Mouse (Mus musculus) neural tube, embryonic 14.5 days (tissue): Measurements from ENCODE around the gene Prss53. TPM values are rescaled to one million over a fixed set of nuclear protein-coding genes. Genes with fewer than 3 reads are reported as not detected.
"Not testable (repeated sequence)": the region's sequence is repeated elsewhere in the genome, so short reads cannot be mapped to it uniquely, and the experiment has no call there.

Experiments used
- ATAC-seq: fragments of 200-750 bp; cut with Nextera tagmentation; 2 replicates; pipeline ENCODE4 v1.8.0; 2017; ENCODE audit warnings: low read depth, mild to moderate bottlenecking, moderate TSS enrichment, moderate library complexity
- H3K27ac ChIP-seq: fragments of 300-500 bp; sonication (generic); 2 replicates; pipeline ENCODE4 v1.5.1; 2014; ENCODE audit warnings: low read depth, mild to moderate bottlenecking, control low read depth, low read length, moderate library complexity, mixed read lengths
- H3K27me3 ChIP-seq: fragments of 300-500 bp; sonication (generic); 2 replicates; pipeline ENCODE4 v1.6.1; 2014; ENCODE audit warnings: low read length; ENCODE audit not compliant: control insufficient read depth, insufficient read depth
- H3K36me3 ChIP-seq: fragments of 300-500 bp; sonication (generic); 2 replicates; pipeline ENCODE4 v1.6.1; 2014; ENCODE audit warnings: low read length, mixed read lengths; ENCODE audit not compliant: control insufficient read depth, insufficient read depth
- H3K4me1 ChIP-seq: fragments of 300-500 bp; sonication (generic); 2 replicates; pipeline ENCODE4 v1.6.1; 2014; ENCODE audit warnings: low read length; ENCODE audit not compliant: control insufficient read depth, insufficient read depth
- H3K4me2 ChIP-seq: fragments of 300-500 bp; sonication (generic); 2 replicates; pipeline ENCODE4 v1.6.1; 2014; ENCODE audit warnings: mild to moderate bottlenecking, low read depth, low read length, control low read depth
- H3K4me3 ChIP-seq: fragments of 300-500 bp; sonication (generic); 2 replicates; pipeline ENCODE4 v1.5.1; 2014; ENCODE audit warnings: low read depth, low read length, control low read depth, mixed read lengths
- H3K9ac ChIP-seq: fragments of 300-500 bp; sonication (generic); replicated peaks from 2 replicates; pipeline ENCODE4 v1.6.1; 2014; ENCODE audit warnings: low read depth, mild to moderate bottlenecking, control low read depth, low read length, mixed read lengths
- H3K9me3 ChIP-seq: fragments of 300-500 bp; sonication (generic); 2 replicates; pipeline ENCODE4 v1.6.1; 2016; ENCODE audit warnings: low read length; ENCODE audit not compliant: control insufficient read depth
- WGBS: fragments of 180-500 bp; shearing (Covaris S2); extraction: QIAGEN DNeasy Blood & Tissue Kit; methylation state at CpG from one replicate; pipeline ENCODE4 v1.1.7; 2014; 5-methylcytosine and 5-hydroxymethylcytosine counted together
- polyA plus RNA-seq: library from polyadenylated mRNA; unstranded; fragments of >200 nt; fragmentation: Nextera tagmentation; extraction: Ambion mirVana; gene quantifications from 2 replicates; pipeline ENCODE4 v1.2.1, GENCODE M21; 2014

Prss53 gene
- polyA plus RNA-seq, 1 experiment from 2014 or later: 0.37 TPM

DNA sequence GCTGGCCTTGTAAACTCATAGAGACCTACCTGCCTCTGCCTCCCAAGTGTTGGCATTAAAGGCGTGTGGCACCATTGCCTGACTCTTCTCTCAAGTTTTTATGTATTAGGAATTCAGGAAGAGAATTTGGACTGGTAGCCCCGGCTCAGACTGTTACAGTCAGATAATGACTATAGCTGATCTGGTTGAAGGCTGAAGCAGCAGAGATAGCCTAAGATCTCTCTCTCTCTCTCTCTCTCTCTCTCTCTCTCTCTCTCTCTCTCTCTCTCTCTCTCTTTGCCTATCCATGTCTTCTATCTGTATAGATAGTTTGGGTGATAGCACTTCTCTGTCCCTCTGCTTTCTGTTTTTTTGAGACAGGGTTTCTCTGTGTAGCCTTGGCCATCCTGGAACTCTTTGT lies 11.0 kb upstream of the Prss53 start:
- Histone ChIP-seq H3K27me3 (no peaks in the 10 kb centered on the region), H3K36me3 (peaks cover 6% of the 10 kb centered on the region; the same call in 1 of the 2 replicates), H3K9ac (no peak overlapping the region), H3K27ac (no peak overlapping the region), H3K9me3 (no peaks in the 10 kb centered on the region), H3K4me1 (0 out of 2 replicates have a peak, but pooled peaks cover 8% of the 10 kb centered on the region), H3K4me2 (no peak overlapping the region), H3K4me3 (no peak overlapping the region)
- WGBS: 93% methylated on average over 2 of the region's 2 CpGs
- no peak for ATAC-seq

DNA sequence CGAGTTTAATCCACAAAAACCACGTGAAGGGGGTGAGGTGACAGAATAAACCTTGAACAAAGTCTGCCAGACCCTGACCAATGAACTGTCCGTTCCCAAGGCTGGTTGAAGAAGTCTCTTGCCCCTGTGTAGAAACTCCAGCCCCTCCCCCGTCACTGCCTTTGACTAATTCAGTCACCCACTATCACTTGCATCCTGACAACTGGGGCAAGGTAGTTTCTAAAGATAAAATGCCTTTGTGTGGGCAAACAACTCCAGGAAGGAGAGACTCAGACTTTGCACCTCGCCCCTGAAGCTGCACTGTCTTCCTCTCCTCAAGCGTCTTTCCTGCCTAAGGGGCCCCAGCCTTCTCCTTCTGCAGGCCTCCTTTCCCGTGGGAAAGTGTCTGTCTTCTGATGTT lies 9.2 kb upstream of the Prss53 start:
- WGBS: 50% methylated on average over 7 of the region's 7 CpGs
- peaks cover 6% of the 10 kb centered on the region; the same call in 1 of the 2 replicates for H3K4me1 ChIP-seq
- H3K36me3 ChIP-seq: no peaks in the 10 kb centered on the region
- no peak for ATAC-seq
- no peak overlapping the region for H3K27ac ChIP-seq
- H3K27me3 ChIP-seq: no peaks in the 10 kb centered on the region
- H3K9me3 ChIP-seq: no peaks in the 10 kb centered on the region
- no peak overlapping the region for H3K4me3 ChIP-seq
- H3K9ac ChIP-seq: no peak overlapping the region
- H3K4me2 ChIP-seq: no peak overlapping the region

DNA sequence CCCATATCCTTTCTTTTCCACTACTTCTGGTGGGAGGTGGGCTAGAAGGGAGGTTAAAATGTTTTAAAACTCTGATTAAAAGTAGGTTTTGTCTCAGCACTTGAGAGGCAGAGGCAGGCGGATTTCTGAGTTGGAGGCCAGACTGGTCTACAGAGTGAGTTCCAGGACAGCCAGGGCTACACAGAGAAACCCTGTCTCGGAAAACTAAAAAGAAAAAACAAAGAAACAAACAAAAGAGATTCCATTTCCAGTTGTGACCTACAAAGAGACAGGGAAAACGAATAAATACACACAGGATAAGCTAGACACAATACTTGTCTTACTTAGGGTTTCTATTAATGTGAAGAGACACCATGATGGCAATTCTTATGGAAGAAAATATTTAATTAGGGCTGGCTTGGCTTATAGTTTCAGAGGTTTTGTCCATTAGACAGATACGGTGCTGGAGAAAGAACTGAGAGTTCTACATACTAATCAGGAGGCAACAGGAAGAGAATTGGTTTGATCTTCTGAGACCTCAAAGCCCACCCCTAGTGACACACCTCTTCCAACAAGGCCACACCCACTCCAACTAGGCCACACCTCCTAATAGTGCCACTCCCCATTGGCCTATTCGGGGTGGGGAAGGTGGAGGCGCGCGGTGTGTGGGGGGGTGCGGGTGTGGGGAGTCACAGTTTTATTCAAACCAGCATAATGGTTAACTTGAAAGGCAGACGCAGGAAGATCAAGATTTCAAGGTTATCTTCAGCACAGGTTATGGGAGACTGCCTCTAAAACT lies 7.6 kb upstream of the Prss53 start:
- Histone ChIP-seq H3K4me2 (no peak overlapping the region), H3K36me3 (no peaks in the 10 kb centered on the region), H3K4me1 (peaks cover 8% of the 10 kb centered on the region; the same call in 1 of the 2 replicates), H3K27ac (no peak overlapping the region), H3K9me3 (no peaks in the 10 kb centered on the region), H3K9ac (no peak overlapping the region), H3K4me3 (no peak overlapping the region), H3K27me3 (no peaks in the 10 kb centered on the region)
- no peak for ATAC-seq
- 40% methylated on average over 10 of the region's 10 CpGs for WGBS

DNA sequence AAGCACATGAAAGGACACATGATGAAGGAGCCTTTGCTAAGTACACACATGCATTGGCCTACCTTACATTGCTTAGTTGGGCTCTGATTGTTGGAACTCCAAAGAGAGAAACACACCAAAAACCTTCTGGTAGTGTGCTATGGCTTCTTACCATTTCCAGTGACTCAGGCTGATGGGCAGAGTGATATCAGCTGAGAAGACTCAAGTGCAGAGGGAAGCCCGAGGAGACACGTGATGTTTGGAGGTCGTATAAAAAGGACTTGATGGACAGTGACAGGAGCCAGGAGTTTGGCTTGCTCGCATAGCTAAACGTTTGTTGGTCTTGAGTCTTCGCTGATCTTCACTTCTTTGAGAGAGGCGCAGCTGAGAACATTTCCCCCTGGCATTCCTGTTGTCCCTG lies 6.8 kb upstream of the Prss53 start:
- Histone ChIP-seq H3K4me1 (peaks cover 8% of the 10 kb centered on the region; the same call in 1 of the 2 replicates), H3K4me2 (no peak overlapping the region), H3K27me3 (no peaks in the 10 kb centered on the region), H3K36me3 (peaks cover 3% of the 10 kb centered on the region; the same call in 1 of the 2 replicates), H3K4me3 (no peak overlapping the region), H3K9me3 (no peaks in the 10 kb centered on the region), H3K27ac (no peak overlapping the region), H3K9ac (no peak overlapping the region)
- ATAC-seq: no peak
- 90% methylated on average over 7 of the region's 7 CpGs for WGBS

DNA sequence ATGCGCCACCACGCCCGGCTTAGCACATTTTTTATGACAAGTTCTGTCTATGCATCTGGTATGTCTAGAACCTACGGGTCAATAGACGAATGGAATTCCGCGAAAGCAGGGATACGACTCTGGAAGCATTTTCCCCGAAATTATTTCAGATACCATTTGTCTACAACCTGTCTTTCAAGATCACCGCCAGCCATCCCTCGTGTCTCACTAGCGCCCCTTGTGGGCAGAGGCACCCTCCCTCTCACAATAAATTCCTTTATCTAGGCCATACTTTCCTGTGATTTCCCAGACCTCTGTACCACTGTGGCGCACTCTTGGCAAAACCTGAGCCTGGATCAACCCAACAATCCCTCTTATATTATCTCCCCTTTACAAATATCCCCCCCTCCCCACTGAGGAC lies 5.6 kb upstream of the Prss53 start:
- no peak overlapping the region for H3K27ac ChIP-seq
- H3K4me1 ChIP-seq: peaks cover 8% of the 10 kb centered on the region; the same call in 1 of the 2 replicates
- 63% methylated on average over 13 of the region's 13 CpGs for WGBS
- no peaks in the 10 kb centered on the region for H3K27me3 ChIP-seq
- no peak overlapping the region for H3K4me2 ChIP-seq
- H3K9ac ChIP-seq: no peak overlapping the region
- no peaks in the 10 kb centered on the region for H3K9me3 ChIP-seq
- no peak overlapping the region for H3K4me3 ChIP-seq
- peaks cover 4% of the 10 kb centered on the region; the same call in 1 of the 2 replicates for H3K36me3 ChIP-seq
- no peak for ATAC-seq

DNA sequence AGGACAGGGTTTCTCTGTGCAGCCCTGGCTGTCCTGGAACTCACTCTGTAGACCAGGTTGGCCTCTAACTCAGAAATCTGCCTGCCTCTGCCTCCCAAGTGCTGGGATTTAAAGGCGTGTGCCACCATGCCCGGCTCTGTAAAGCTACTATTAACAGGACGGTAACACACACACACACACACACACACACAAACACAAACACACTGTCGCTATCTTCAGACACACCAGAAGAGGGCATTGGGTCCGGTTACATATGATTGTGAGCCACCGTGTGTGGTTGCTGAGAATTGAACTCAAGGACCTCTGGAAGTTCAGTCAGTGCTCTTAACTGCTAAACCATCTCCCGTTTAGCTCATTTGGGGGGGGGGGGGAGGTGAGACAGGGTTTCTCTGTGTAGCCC lies 5.1 kb upstream of the Prss53 start:
- not testable (repeated sequence) for H3K9ac ChIP-seq, H3K4me2 ChIP-seq, H3K27me3 ChIP-seq, H3K36me3 ChIP-seq, H3K4me1 ChIP-seq, H3K27ac ChIP-seq, H3K9me3 ChIP-seq
- WGBS: 71% methylated on average over 7 of the region's 7 CpGs
- 0 out of 2 replicates have a peak, but pooled peaks have one; percentile 4 for ATAC-seq
- 0 out of 2 replicates have a peak overlapping the region, but pooled peaks have one; percentile 57 for H3K4me3 ChIP-seq

DNA sequence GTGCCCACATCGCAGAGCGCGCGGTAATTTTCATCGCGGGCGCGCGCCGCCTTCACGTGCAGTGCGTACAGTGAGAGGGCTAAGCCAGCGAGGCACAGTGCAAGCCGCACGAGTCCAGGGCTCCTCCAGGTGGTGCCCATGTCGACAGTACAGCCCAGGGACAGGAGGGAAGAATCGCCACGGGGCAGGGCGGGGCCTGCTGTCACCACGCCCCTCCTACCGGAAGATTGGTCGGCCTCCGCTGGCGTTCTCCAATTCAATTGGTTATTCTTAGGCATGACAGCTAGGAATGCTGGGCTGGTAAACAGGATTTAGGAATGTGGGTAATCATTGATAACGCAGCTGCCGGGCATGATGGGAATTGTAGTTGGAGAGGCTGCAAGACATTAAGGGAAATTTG lies 4.7 kb upstream of the Prss53 start, which contains the start of the genes Gm21974 and Vkorc1:
Gene Gm21974, minus strand, starts transcription at position 13 of the 400 bp plus-strand sequence.
Gene Vkorc1, minus strand, starts transcription at position 176 of the 400 bp plus-strand sequence.
- WGBS: 0% methylated on average over 26 of the region's 26 CpGs
- H3K4me3 ChIP-seq: peak within 1 kb of the TSS; percentile 57
- H3K27ac ChIP-seq: peak within 1 kb of the TSS; percentile 75
- ATAC-seq: peak; percentile 98
- peaks cover 8% of the 10 kb centered on the region; the same call in 1 of the 2 replicates for H3K4me1 ChIP-seq
- H3K9me3 ChIP-seq: no peaks in the 10 kb centered on the region
- peaks cover 4% of the 10 kb centered on the region; the same call in 1 of the 2 replicates for H3K36me3 ChIP-seq
- H3K4me2 ChIP-seq: peak within 1 kb of the TSS; percentile 83
- H3K27me3 ChIP-seq: no peaks in the 10 kb centered on the region
- H3K9ac ChIP-seq: peak within 1 kb of the TSS; percentile 64

DNA sequence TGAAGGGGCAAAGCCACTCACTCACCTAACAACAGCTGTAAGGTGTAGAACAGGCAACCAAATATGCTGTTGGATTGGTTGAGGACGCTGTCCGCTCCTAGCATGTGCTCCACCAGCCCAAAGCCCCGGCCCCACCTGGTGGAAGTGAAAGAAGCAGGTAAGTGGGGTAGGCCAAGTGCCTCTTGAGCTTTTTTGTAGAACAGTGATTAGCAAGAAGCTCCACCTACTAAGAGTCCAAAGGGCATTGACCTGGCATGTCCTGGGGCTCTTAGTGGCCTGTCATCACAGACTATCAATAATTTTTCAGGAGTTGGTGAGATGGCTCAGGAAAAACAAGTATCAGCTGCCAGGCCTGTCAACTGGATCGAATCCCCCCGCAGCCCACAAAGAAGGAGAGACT lies 3.7 kb upstream of the Prss53 start:
- no peaks in the 10 kb centered on the region for H3K27me3 ChIP-seq
- no peak overlapping the region for H3K27ac ChIP-seq
- no peaks in the 10 kb centered on the region for H3K9me3 ChIP-seq
- WGBS: 89% methylated on average over 5 of the region's 5 CpGs
- no peak overlapping the region for H3K9ac ChIP-seq
- peaks cover 8% of the 10 kb centered on the region; the same call in 1 of the 2 replicates for H3K4me1 ChIP-seq
- H3K4me2 ChIP-seq: peak overlapping the region; percentile 83
- peaks cover 8% of the 10 kb centered on the region for H3K36me3 ChIP-seq
- peak overlapping the region; percentile 57 for H3K4me3 ChIP-seq
- no peak for ATAC-seq

DNA sequence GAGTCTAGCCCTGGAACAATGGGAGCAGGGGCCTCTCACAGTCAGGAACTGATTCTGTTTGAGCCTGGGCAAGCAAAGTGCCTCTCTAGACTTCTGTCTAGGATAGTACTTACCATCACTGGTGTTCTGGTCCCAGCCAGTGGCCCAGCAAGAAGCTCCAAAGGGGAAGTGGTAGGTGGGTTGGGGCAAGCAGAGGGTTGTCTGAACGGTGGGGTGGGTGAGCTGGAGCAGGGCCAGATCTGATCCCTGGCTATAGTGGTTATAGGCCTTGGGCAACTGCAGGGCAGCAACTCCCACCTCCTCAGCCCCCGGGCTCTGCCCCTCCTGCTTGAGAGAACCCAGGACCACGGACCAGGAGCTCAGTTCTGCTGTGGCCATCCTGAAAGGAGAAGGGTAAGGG lies 1.9 kb downstream of the Prss53 start:
- H3K36me3 ChIP-seq: peaks cover 53% of the 10 kb centered on the region
- no peak overlapping the region for H3K27ac ChIP-seq
- no peak overlapping the region for H3K4me2 ChIP-seq
- no peaks in the 10 kb centered on the region for H3K27me3 ChIP-seq
- H3K9me3 ChIP-seq: no peaks in the 10 kb centered on the region
- no peak for ATAC-seq
- H3K4me1 ChIP-seq: peaks cover 4% of the 10 kb centered on the region; the same call in 1 of the 2 replicates
- 76% methylated on average over 3 of the region's 3 CpGs for WGBS
- no peak overlapping the region for H3K9ac ChIP-seq
- no peak overlapping the region for H3K4me3 ChIP-seq
